Mouse (Mus musculus) stomach, postnatal 0 days (tissue): ENCODE results near the gene Ncoa1. TPM values are rescaled to one million over a fixed set of nuclear protein-coding genes. Genes with fewer than 3 reads are reported as not detected.

ENCODE experiments used
- ATAC-seq: fragments of 200-750 bp; cut with Nextera tagmentation; 2 replicates; pipeline ENCODE4 v1.8.0; 2017; ENCODE audit not compliant: low FRiP score, low TSS enrichment
- DNase-seq: peaks from one replicate; pipeline ENCODE4 v3.0.0-alpha.2; 2016; ENCODE audit warnings: low spot score
- H3K27ac ChIP-seq: fragments of 300-500 bp; sonication (generic); replicated peaks from 2 replicates; pipeline ENCODE4 v1.5.1; 2014; ENCODE audit warnings: mild to moderate bottlenecking, control low read depth
- H3K27me3 ChIP-seq: fragments of 300-500 bp; sonication (generic); 2 replicates; pipeline ENCODE4 v1.6.1; 2014; ENCODE audit warnings: low read length; ENCODE audit not compliant: control insufficient read depth, insufficient read depth
- H3K36me3 ChIP-seq: fragments of 300-500 bp; sonication (generic); 2 replicates; pipeline ENCODE4 v1.6.1; 2014; ENCODE audit warnings: low read length, mixed read lengths; ENCODE audit not compliant: control insufficient read depth, insufficient read depth
- H3K4me1 ChIP-seq: fragments of 300-500 bp; sonication (generic); replicated peaks from 2 replicates; pipeline ENCODE4 v1.6.1; 2014; ENCODE audit warnings: antibody characterized with exemption; ENCODE audit not compliant: control insufficient read depth, insufficient read depth
- H3K4me2 ChIP-seq: fragments of 300-500 bp; sonication (generic); replicated peaks from 2 replicates; pipeline ENCODE4 v1.6.1; 2014; ENCODE audit warnings: low read depth, mild to moderate bottlenecking, control low read depth, moderate library complexity
- H3K4me3 ChIP-seq: fragments of 300-500 bp; sonication (generic); 2 replicates; pipeline ENCODE4 v1.5.1; 2014; ENCODE audit warnings: low read depth, low read length, control low read depth
- H3K9ac ChIP-seq: fragments of 300-500 bp; sonication (generic); 2 replicates; pipeline ENCODE4 v1.6.1; 2014; ENCODE audit warnings: mild to moderate bottlenecking, low read length, control low read depth, mixed read lengths
- H3K9me3 ChIP-seq: fragments of 300-500 bp; sonication (generic); 2 replicates; pipeline ENCODE4 v1.6.1; 2016; ENCODE audit warnings: low read length; ENCODE audit not compliant: control insufficient read depth
- CTCF ChIP-seq: IDR thresholded peaks from 2 replicates; pipeline ENCODE4 v1.5.1; 2016; ENCODE audit warnings: antibody characterized with exemption, low read depth, mild to moderate bottlenecking, moderate library complexity
- EP300 ChIP-seq: optimal IDR thresholded peaks from 2 replicates; pipeline ENCODE3; 2016; ENCODE audit warnings: antibody characterized with exemption
- WGBS: fragments of 180-500 bp; shearing (Covaris S2); extraction: QIAGEN DNeasy Blood & Tissue Kit; methylation state at CpG from one replicate; pipeline ENCODE4 v1.1.7; 2014; 5-methylcytosine and 5-hydroxymethylcytosine counted together
- polyA plus RNA-seq: library from polyadenylated mRNA; unstranded; fragments of >200 nt; fragmentation: Nextera tagmentation; extraction: Ambion mirVana; gene quantifications from 2 replicates; pipeline ENCODE4 v1.2.1, GENCODE M21; 2015

Ncoa1 gene
- polyA plus RNA-seq, 1 experiment from 2014 or later = 5.0 TPM

- Histone ChIP-seq H3K4me3 (no peak overlapping the region), H3K4me2 (no peak overlapping the region), H3K9ac (no peak overlapping the region), H3K27me3 (no peaks in the 10 kb centered on the region), H3K4me1 (no peaks in the 10 kb centered on the region; the same call in 1 of the 2 replicates), H3K9me3 (no peaks in the 10 kb centered on the region), H3K27ac (no peak overlapping the region), H3K36me3 (no peaks in the 10 kb centered on the region)
- TF ChIP-seq EP300 (no peak), CTCF (no peak)
- no peak for ATAC-seq
- WGBS = 33% methylated on average over 3 of the region's 3 CpGs
- DNase-seq = no peak
Measured at GRCm38 (mm10) chr12:4501916-4502315, 24.9 kb upstream of the Ncoa1 start.

- Histone ChIP-seq H3K4me2 (no peak overlapping the region), H3K4me1 (no peaks in the 10 kb centered on the region), H3K27ac (no peak overlapping the region), H3K9me3 (no peaks in the 10 kb centered on the region), H3K27me3 (no peaks in the 10 kb centered on the region), H3K4me3 (no peak overlapping the region), H3K36me3 (no peaks in the 10 kb centered on the region), H3K9ac (no peak overlapping the region)
- ATAC-seq = no peak
- DNase-seq = no peak
- WGBS = 92% methylated on average over 4 of the region's 4 CpGs
- TF ChIP-seq CTCF (no peak), EP300 (no peak)
Measured at GRCm38 (mm10) chr12:4500516-4500915, 23.5 kb upstream of the Ncoa1 start.

GRCm38 (mm10) chr12:4499651-4500175 lies 22.7 kb upstream of the Ncoa1 start:
- no peaks in the 10 kb centered on the region for H3K4me1 ChIP-seq
- DNase-seq = no peak
- no peaks in the 10 kb centered on the region for H3K9me3 ChIP-seq
- H3K9ac ChIP-seq = no peak overlapping the region
- no peak for ATAC-seq
- no peaks in the 10 kb centered on the region for H3K36me3 ChIP-seq
- TF ChIP-seq EP300 = no peak
- TF ChIP-seq CTCF = no peak
- H3K4me2 ChIP-seq = no peak overlapping the region
- H3K4me3 ChIP-seq = no peak overlapping the region
- no peak overlapping the region for H3K27ac ChIP-seq
- WGBS = 77% methylated on average over 3 of the region's 3 CpGs
- no peaks in the 10 kb centered on the region for H3K27me3 ChIP-seq

- Histone ChIP-seq H3K4me3 (no peak overlapping the region), H3K36me3 (no peaks in the 10 kb centered on the region), H3K27me3 (no peaks in the 10 kb centered on the region), H3K27ac (no peak overlapping the region), H3K4me1 (no peaks in the 10 kb centered on the region), H3K9ac (no peak overlapping the region), H3K9me3 (no peaks in the 10 kb centered on the region), H3K4me2 (no peak overlapping the region)
- DNase-seq (no peak), ATAC-seq (no peak; the same call in 1 of the 2 replicates)
- WGBS = 53% methylated on average over 6 of the region's 6 CpGs
- TF ChIP-seq CTCF (no peak), EP300 (no peak)
Measured at GRCm38 (mm10) chr12:4488411-4488810, 11.4 kb upstream of the Ncoa1 start.

- Histone ChIP-seq H3K4me1 (no peaks in the 10 kb centered on the region), H3K36me3 (no peaks in the 10 kb centered on the region), H3K4me3 (no peak overlapping the region), H3K27me3 (no peaks in the 10 kb centered on the region), H3K9ac (no peak overlapping the region), H3K9me3 (no peaks in the 10 kb centered on the region), H3K4me2 (no peak overlapping the region), H3K27ac (no peak overlapping the region)
- no peak for ATAC-seq
- no peak for DNase-seq
- 85% methylated on average over 4 of the region's 4 CpGs for WGBS
- no peak for TF ChIP-seq EP300
- TF ChIP-seq CTCF = no peak
Measured at GRCm38 (mm10) chr12:4483386-4483785, 6.4 kb upstream of the Ncoa1 start.

- no peaks in the 10 kb centered on the region for H3K9me3 ChIP-seq
- DNase-seq = no peak
- H3K4me3 ChIP-seq = no peak overlapping the region
- H3K36me3 ChIP-seq = no peaks in the 10 kb centered on the region
- no peak for ATAC-seq
- 70% methylated on average over 5 of the region's 5 CpGs for WGBS
- H3K4me1 ChIP-seq = no peaks in the 10 kb centered on the region
- H3K27me3 ChIP-seq = no peaks in the 10 kb centered on the region
- no peak overlapping the region for H3K4me2 ChIP-seq
- H3K9ac ChIP-seq = no peak overlapping the region
- H3K27ac ChIP-seq = no peak overlapping the region
- no peak for TF ChIP-seq EP300
- TF ChIP-seq CTCF = no peak
Measured at GRCm38 (mm10) chr12:4481687-4482086, 4.7 kb upstream of the Ncoa1 start.
